Mouse (Mus musculus) adrenal gland, adult 18-20 months (tissue): ENCODE measurements around the gene Gm3739. TPM values are rescaled to one million over a fixed set of nuclear protein-coding genes. Genes with fewer than 3 reads are reported as not detected.
"Not testable (repeated sequence)": the region's sequence is repeated elsewhere in the genome, so short reads cannot be mapped to it uniquely, and the experiment has no call there.

Experiments
- DNase-seq, 2 experiments: peaks; one replicate each; pipeline ENCODE4 v3.0.0; 2021 to 2022; ENCODE audit warnings: low spot score in 2 of 2
- long read RNA-seq, 2 experiments: library from polyadenylated mRNA; stranded (forward); transcript quantifications; one replicate each; pipeline ENCODE4 v2.0.0; 2021
- total RNA-seq, 2 experiments: library from RNA; stranded (reverse); gene quantifications; 1 replicate in 1 of 2; 2 replicates in 1 of 2; pipeline ENCODE4 v1.2.3; 2021

Gm3739 gene
- total RNA-seq = not detected
- long read RNA-seq, experiment 1 = 0 reads
- long read RNA-seq, experiment 2 = 0 reads

- DNase-seq = peak in 1 of 2 experiments; percentile 1
These were observed at the start of gene Gm3739 for GRCm38 (mm10) chr14:7314661-7315060. TSS of gene Gm3739 (minus strand) at chr14:7315049.

GRCm38 (mm10) chr14:7332295-7332694, 17.4 kb upstream of the Gm3739 start, which contains the start of gene Gm5797:
TSS of gene Gm5797 (minus strand) at chr14:7332395.
- DNase-seq = not testable (repeated sequence)

GRCm38 (mm10) chr14:7315093-7315492, 244 bp upstream of the Gm3739 start:
- peak in 1 of 2 experiments; percentile 1 for DNase-seq

- DNase-seq = not testable (repeated sequence)
These were observed 50.2 kb downstream of the Gm3739 start, which contains the start of gene Gm3727 for GRCm38 (mm10) chr14:7264614-7265013. TSS of gene Gm3727 (minus strand) at chr14:7264714.

Other genes starting within 250 kb of the Gm3739 start
- under 1 TPM in 1 of 2 experiments, not detected in 1; 0.19 TPM for gene Gm3696, start 214.4 kb downstream of the Gm3739 start, total RNA-seq
- gene Gm6676, start 189.6 kb downstream of the Gm3739 start, total RNA-seq = not detected
- under 1 TPM; 0.20 to 0.22 TPM for gene Gm3512, start 140.5 kb downstream of the Gm3739 start, total RNA-seq
- gene Gm16434, start 120.5 kb downstream of the Gm3739 start, total RNA-seq = not detected
- not detected for gene Gm3727, start 50.3 kb downstream of the Gm3739 start, total RNA-seq
- gene Gm5797, start 17.3 kb upstream of the Gm3739 start, total RNA-seq = not detected
- gene Gm8374, start 50.1 kb upstream of the Gm3739 start, total RNA-seq = not detected
- not detected for gene Gm3755, start 135.9 kb upstream of the Gm3739 start, total RNA-seq
- gene Gm3752, start 168.7 kb upstream of the Gm3739 start, total RNA-seq = not detected